Mouse (Mus musculus) cerebellum, adult 2 months (tissue): Measurements from ENCODE around the gene Trpm5.

Source experiments
- CTCF ChIP-seq: fragments of 200-500 bp; IDR thresholded peaks from 2 replicates; pipeline ENCODE4 v1.5.1; 2011; ENCODE audit warnings: low read depth, mild to moderate bottlenecking, control low read depth, low read length, moderate library complexity, borderline replicate concordance; ENCODE audit not compliant: insufficient read depth
- POLR2A ChIP-seq: fragments of 200-500 bp; IDR thresholded peaks from 2 replicates; pipeline ENCODE4 v1.6.1; 2011; ENCODE audit warnings: low read length, control low read depth, borderline replicate concordance; ENCODE audit not compliant: insufficient read depth

- TF ChIP-seq CTCF: no peak
- no peak for TF ChIP-seq POLR2A
Observed at GRCm38 (mm10) chr7:143053961-143054611, 40.4 kb downstream of the Trpm5 start.
